Mouse (Mus musculus) heart, adult 2 months (tissue): Measurements from ENCODE around the gene Arhgap19.

Experiments used
- CTCF ChIP-seq: fragments of 200-600 bp; IDR thresholded peaks from 2 replicates; pipeline ENCODE4 v1.8.1; 2022; ENCODE audit warnings: antibody characterized with exemption, mild to moderate bottlenecking, moderate library complexity
- EP300 ChIP-seq: fragments of 200-500 bp; IDR thresholded peaks from 2 replicates; pipeline ENCODE4 v1.6.1; 2011; ENCODE audit warnings: low read depth, low read length, control low read depth; ENCODE audit not compliant: insufficient read depth
- POLR2A ChIP-seq: fragments of 200-500 bp; IDR thresholded peaks from 2 replicates; pipeline ENCODE4 v1.6.1; 2011; ENCODE audit warnings: mild to moderate bottlenecking, low read depth, low read length, control low read depth; ENCODE audit not compliant: insufficient read depth

DNA sequence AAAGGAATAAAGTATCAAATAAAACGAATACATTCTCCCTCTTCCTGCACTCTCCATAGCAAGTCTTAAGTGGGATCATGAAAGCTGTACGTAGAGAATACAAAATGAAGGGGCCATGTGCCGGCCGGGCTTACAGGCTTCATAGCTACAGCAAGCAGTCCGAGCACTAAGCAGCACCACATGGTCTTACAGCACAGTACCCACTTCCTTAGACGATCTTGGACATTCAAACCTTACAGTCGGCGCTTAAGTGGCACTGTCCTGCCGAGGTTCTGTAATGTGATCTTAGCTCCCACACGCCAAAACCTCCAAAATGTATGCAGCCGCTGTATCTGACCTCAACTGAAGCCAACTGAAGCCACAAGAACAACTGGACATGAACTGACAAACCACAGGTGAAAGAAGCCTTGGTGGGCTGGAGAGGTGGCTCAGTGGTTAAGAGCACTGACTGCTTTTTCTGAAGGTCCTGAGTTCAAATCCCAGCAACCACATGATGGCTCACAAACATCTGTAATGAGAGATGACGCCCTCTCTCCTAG, 5.0 kb downstream of the Arhgap19 start:
- no peak for TF ChIP-seq CTCF
- no peak for TF ChIP-seq POLR2A
- no peak for TF ChIP-seq EP300
